Mouse (Mus musculus): ENCODE measurements around the gene Samsn1. TPM values are rescaled to one million over a fixed set of nuclear protein-coding genes. Genes with fewer than 3 reads are reported as not detected.

The Samsn1 gene
- polyA plus RNA-seq, 1 experiment, result 8.4 TPM

- no peak for DNase-seq
- H3K4me1 ChIP-seq (replicated peaks; ENCODE audit: control insufficient read depth, insufficient read depth, low read length), result peaks cover 2% of the 10 kb centered on the region; the same call in 1 of the 2 replicates
- H3K4me3 ChIP-seq (ENCODE audit: control insufficient read depth, insufficient read depth, low read length), result no peak overlapping the region
- no peak overlapping the region for H3K27ac ChIP-seq (ENCODE audit: control insufficient read depth, insufficient read depth, low read length)
- H3K27me3 ChIP-seq (ENCODE audit: control insufficient read depth, insufficient read depth, low read length), result no peaks in the 10 kb centered on the region
- H3K36me3 ChIP-seq (ENCODE audit: control insufficient read depth, insufficient read depth, low read length), result no peaks in the 10 kb centered on the region
- 89% methylated on average over 6 of the region's 6 CpGs for WGBS
- TF ChIP-seq CTCF (IDR thresholded peaks at IDR 0.05; ENCODE audit: borderline replicate concordance, control insufficient read depth, extremely low read depth, insufficient read depth, low read length, poor library complexity) (no peak), POLR2A (IDR thresholded peaks at IDR 0.05; ENCODE audit: control insufficient read depth, extremely low read depth, insufficient read depth, low read length, poor library complexity) (no peak)
These were observed 18.4 kb upstream of the Samsn1 start for GRCm38 (mm10) chr16:76040319-76040945.

DNA sequence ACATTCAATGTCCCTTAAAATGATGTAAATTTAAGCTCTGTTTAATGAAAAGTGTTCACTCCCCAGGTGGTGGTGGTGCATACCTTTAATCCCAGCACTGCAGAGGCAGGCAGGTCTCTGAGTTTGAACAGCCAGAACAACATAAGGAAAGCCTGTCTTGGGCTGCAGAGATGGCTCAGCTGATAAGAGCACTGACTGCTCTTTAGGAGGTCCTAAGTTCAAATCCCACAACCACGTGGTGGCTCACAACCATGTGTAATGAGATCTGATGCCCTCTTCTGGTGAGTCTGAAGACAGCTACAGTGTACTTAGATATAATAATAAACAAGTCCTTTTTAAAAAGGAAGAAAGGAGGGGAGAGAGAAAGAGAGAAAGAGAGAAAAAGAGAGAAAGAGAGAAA, 2.9 kb downstream of the Samsn1 start:
- 69% methylated on average over 1 of the region's 1 CpGs for WGBS
- H3K36me3 ChIP-seq (ENCODE audit: control insufficient read depth, insufficient read depth, low read length), result no peaks in the 10 kb centered on the region
- H3K4me1 ChIP-seq (replicated peaks; ENCODE audit: control insufficient read depth, insufficient read depth, low read length), result no peaks in the 10 kb centered on the region
- no peak overlapping the region for H3K27ac ChIP-seq (ENCODE audit: control insufficient read depth, insufficient read depth, low read length)
- no peak overlapping the region for H3K4me3 ChIP-seq (ENCODE audit: control insufficient read depth, insufficient read depth, low read length)
- H3K27me3 ChIP-seq (ENCODE audit: control insufficient read depth, insufficient read depth, low read length), result no peaks in the 10 kb centered on the region
- no peak for DNase-seq
- TF ChIP-seq CTCF (IDR thresholded peaks at IDR 0.05; ENCODE audit: borderline replicate concordance, control insufficient read depth, extremely low read depth, insufficient read depth, low read length, poor library complexity) (no peak), POLR2A (IDR thresholded peaks at IDR 0.05; ENCODE audit: control insufficient read depth, extremely low read depth, insufficient read depth, low read length, poor library complexity) (no peak)

GRCm38 (mm10) chr16:76003812-76004389, 18.2 kb downstream of the Samsn1 start:
- 83% methylated on average over 9 of the region's 9 CpGs for WGBS
- TF ChIP-seq CTCF (IDR thresholded peaks at IDR 0.05; ENCODE audit: borderline replicate concordance, control insufficient read depth, extremely low read depth, insufficient read depth, low read length, poor library complexity), result no peak
- no peak for TF ChIP-seq POLR2A (IDR thresholded peaks at IDR 0.05; ENCODE audit: control insufficient read depth, extremely low read depth, insufficient read depth, low read length, poor library complexity)
- Histone ChIP-seq H3K27me3 (ENCODE audit: control insufficient read depth, insufficient read depth, low read length) (no peaks in the 10 kb centered on the region), H3K4me1 (replicated peaks; ENCODE audit: control insufficient read depth, insufficient read depth, low read length) (peaks cover 4% of the 10 kb centered on the region), H3K4me3 (ENCODE audit: control insufficient read depth, insufficient read depth, low read length) (no peak overlapping the region), H3K27ac (ENCODE audit: control insufficient read depth, insufficient read depth, low read length) (no peak overlapping the region), H3K36me3 (ENCODE audit: control insufficient read depth, insufficient read depth, low read length) (no peaks in the 10 kb centered on the region)
- DNase-seq, result no peak

- 44% methylated on average over 3 of the region's 3 CpGs for WGBS
- no peak for DNase-seq
- Histone ChIP-seq H3K36me3 (ENCODE audit: control insufficient read depth, insufficient read depth, low read length) (no peaks in the 10 kb centered on the region), H3K27me3 (ENCODE audit: control insufficient read depth, insufficient read depth, low read length) (no peaks in the 10 kb centered on the region), H3K4me3 (ENCODE audit: control insufficient read depth, insufficient read depth, low read length) (no peak overlapping the region), H3K27ac (ENCODE audit: control insufficient read depth, insufficient read depth, low read length) (no peak overlapping the region), H3K4me1 (replicated peaks; ENCODE audit: control insufficient read depth, insufficient read depth, low read length) (peaks cover 4% of the 10 kb centered on the region)
- TF ChIP-seq CTCF (IDR thresholded peaks at IDR 0.05; ENCODE audit: borderline replicate concordance, control insufficient read depth, extremely low read depth, insufficient read depth, low read length, poor library complexity) (no peak), POLR2A (IDR thresholded peaks at IDR 0.05; ENCODE audit: control insufficient read depth, extremely low read depth, insufficient read depth, low read length, poor library complexity) (no peak)
These were observed 19.1 kb downstream of the Samsn1 start for GRCm38 (mm10) chr16:76002870-76003572.

GRCm38 (mm10) chr16:76002287-76002686, 19.8 kb downstream of the Samsn1 start:
- TF ChIP-seq CTCF (IDR thresholded peaks at IDR 0.05; ENCODE audit: borderline replicate concordance, control insufficient read depth, extremely low read depth, insufficient read depth, low read length, poor library complexity) (no peak), POLR2A (IDR thresholded peaks at IDR 0.05; ENCODE audit: control insufficient read depth, extremely low read depth, insufficient read depth, low read length, poor library complexity) (no peak)
- Histone ChIP-seq H3K4me3 (ENCODE audit: control insufficient read depth, insufficient read depth, low read length) (no peak overlapping the region), H3K36me3 (ENCODE audit: control insufficient read depth, insufficient read depth, low read length) (no peaks in the 10 kb centered on the region), H3K4me1 (replicated peaks; ENCODE audit: control insufficient read depth, insufficient read depth, low read length) (peaks cover 4% of the 10 kb centered on the region), H3K27me3 (ENCODE audit: control insufficient read depth, insufficient read depth, low read length) (no peaks in the 10 kb centered on the region), H3K27ac (ENCODE audit: control insufficient read depth, insufficient read depth, low read length) (no peak overlapping the region)
- WGBS, result 14% methylated on average over 12 of the region's 12 CpGs
- no peak for DNase-seq

DNA sequence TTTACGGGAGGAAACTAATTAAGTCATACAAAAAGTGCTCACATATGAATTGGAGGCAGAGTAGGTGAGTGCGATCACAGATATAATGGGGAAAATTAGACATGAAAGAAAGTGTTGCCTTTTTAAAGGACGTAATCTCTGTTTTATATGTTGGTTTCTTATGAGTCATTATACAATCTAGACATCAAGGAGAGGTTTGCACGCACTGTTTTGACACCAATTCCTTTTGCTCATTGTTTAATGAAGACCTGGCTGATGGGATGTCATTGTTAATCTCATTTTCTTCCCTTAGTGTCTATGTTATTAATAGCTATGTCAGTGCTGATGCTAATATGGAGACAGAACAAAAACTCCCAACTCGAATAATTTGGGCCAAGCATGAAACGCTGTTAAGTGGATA, 20.3 kb downstream of the Samsn1 start:
- H3K4me3 ChIP-seq (ENCODE audit: control insufficient read depth, insufficient read depth, low read length), result no peak overlapping the region
- no peaks in the 10 kb centered on the region for H3K27me3 ChIP-seq (ENCODE audit: control insufficient read depth, insufficient read depth, low read length)
- H3K4me1 ChIP-seq (replicated peaks; ENCODE audit: control insufficient read depth, insufficient read depth, low read length), result peaks cover 4% of the 10 kb centered on the region
- H3K27ac ChIP-seq (ENCODE audit: control insufficient read depth, insufficient read depth, low read length), result no peak overlapping the region
- DNase-seq, result no peak
- TF ChIP-seq CTCF (IDR thresholded peaks at IDR 0.05; ENCODE audit: borderline replicate concordance, control insufficient read depth, extremely low read depth, insufficient read depth, low read length, poor library complexity) (no peak), POLR2A (IDR thresholded peaks at IDR 0.05; ENCODE audit: control insufficient read depth, extremely low read depth, insufficient read depth, low read length, poor library complexity) (no peak)
- no peaks in the 10 kb centered on the region for H3K36me3 ChIP-seq (ENCODE audit: control insufficient read depth, insufficient read depth, low read length)
- WGBS, result 64% methylated on average over 6 of the region's 6 CpGs
